Mouse (Mus musculus): ENCODE results near the gene Hdgfl2. TPM values are rescaled to one million over a fixed set of nuclear protein-coding genes. Genes with fewer than 3 reads are reported as not detected.

Gene Hdgfl2
- polyA plus RNA-seq (2014; fragmentation: Illumina TruSeq; extraction: RNeasy Lipid Tissue Mini Kit (QIAGEN cat#74804); ENCODE audit: low read depth, low replicate concordance), result 2.7 TPM

DNA sequence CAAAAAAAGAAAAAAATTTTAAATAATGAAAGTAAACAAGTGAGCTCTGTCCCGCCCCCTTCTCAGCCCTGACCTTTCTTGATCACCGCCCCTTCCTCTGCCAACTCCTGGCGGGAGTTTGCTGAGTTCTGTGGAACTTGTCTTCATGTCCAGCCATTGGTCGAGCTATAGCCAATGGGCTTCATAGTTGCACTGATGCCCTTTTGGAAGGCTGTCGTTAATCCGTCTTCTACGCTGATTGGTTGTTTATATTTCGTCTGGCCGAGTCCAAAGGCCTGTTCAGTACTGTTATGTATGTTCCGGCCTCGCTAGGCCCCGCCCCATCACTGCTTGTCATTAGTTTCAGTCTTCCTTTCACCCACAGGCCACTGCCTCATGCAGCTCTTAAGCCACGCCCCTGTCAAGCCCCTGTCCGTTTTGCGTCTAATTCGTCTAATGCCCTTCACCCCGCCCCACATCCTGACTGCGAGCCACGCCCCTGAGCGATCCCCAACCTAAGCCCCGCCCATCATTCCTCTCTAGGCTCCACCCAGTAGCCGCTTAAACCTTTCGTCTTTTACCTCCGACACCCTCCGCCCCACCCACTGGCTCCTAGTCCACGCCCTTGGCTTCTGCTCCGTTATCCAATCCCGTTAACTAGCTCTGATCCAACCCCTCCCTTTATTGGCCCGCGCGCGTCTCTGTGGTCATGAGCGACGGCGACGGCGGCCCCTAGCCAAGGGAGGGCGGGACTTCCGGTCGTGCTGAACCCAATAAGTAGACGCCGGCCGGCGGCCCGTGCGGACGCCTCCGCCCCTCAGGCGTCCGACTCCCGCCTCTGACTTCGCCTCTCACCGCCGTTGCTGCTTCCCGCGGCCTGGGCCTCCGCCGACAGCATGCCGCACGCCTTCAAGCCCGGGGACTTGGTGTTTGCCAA lies at the start of gene Hdgfl2:
TSS of gene Hdgfl2 (plus strand) at position 755 of the 916 bp plus-strand sequence.

DNA sequence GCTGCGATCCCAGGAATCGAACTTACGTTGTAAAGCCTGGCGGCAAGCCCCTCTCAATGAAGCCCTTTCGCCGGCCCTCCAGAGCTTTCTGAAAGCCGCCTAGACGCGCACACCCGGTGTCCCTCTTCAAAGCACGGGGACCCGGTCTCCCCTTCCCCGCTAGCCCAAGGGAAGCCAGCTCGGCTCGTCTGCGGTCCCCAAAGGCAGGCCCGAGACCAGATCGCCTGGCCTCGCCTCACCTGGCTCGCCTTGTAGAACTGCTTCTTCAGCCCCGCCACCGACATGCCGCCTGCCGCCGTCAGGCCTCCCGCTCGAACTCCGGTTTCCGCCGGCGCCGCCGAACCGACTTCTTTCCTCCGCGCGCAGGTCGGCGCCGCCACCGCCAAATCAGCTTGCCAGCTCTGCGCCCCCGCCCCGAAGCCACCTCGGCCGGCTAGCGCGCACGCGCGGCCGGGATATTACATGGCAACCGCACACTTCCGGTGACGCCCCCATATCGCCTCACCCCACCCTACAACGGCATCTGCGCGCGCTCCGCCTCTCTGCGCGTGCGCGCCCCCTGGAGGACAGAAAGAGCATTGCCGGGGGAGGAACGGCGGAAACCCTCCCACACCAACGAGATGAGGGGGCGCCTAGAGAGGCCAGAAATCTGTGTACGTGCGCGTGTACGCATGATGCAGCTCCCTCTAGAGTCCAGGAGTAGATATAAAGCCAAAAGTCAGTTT lies 43.1 kb upstream of the Hdgfl2 start, which contains the start of gene Sh3gl1:
TSS of gene Sh3gl1 (minus strand) at position 460 of the 725 bp plus-strand sequence.

DNA sequence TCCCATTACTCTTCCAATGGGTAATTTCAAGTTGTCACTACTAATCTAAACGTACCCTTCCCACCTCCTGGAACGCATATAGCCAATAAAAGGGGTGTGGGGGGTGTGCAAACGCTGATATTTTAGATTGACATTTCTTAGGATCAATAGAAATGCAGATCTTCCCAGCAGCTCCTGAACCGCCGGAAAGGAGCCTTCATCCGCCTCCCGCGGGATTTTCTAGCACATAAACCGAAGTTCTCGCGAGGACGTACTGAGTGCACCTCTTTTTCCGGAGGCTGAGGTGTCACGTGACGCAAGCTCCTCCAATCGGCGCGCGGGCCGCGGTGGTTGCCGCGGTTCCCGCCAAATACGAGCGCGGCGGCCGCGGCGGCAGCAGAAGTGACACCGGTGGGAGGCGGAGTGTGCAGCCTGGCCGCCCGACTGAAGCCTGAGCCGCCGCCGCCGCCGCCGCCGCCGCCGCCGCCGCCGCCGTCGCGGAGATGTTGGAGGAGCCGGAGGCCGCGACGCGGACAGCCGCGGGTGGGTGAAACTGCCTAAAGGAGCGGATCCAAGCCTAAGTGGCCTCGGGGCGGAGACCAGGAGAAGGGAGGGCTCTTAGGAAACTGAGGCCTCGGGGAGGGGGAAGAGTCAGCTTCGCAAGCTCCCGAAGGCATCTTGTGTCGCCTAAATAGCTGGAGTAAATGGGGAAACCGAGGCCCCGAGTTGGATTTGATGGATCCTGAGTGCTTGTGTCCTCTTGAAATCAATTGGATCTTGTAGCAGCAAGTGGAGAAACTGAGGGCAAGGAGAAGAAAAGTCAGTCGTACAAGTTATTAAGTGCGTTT lies 39.2 kb upstream of the Hdgfl2 start, which contains the start of gene Chaf1a:
TSS of gene Chaf1a (plus strand) at position 410 of the 827 bp plus-strand sequence.

DNA sequence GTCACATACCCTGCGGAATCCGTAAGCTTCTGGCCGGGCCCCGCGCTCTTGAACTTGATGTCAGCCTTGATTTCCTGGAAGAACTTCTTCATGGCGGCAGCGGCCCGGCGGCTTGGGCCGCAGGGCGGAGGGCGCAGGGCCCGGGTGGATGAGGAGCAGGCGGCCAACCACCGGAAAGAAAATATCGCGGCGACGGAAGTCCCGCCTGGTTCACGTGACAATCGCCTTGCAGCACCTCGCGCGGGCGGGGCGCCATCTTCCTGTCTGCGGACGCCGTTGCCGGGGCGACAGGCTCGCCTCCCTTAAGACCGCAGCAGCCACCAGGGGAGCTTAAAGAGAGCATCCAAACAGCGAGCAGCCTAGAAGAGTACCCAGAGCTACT lies 4.6 kb upstream of the Hdgfl2 start, which contains the start of gene Ubxn6:
TSS of gene Ubxn6 (minus strand) at position 202 of the 382 bp plus-strand sequence.

DNA sequence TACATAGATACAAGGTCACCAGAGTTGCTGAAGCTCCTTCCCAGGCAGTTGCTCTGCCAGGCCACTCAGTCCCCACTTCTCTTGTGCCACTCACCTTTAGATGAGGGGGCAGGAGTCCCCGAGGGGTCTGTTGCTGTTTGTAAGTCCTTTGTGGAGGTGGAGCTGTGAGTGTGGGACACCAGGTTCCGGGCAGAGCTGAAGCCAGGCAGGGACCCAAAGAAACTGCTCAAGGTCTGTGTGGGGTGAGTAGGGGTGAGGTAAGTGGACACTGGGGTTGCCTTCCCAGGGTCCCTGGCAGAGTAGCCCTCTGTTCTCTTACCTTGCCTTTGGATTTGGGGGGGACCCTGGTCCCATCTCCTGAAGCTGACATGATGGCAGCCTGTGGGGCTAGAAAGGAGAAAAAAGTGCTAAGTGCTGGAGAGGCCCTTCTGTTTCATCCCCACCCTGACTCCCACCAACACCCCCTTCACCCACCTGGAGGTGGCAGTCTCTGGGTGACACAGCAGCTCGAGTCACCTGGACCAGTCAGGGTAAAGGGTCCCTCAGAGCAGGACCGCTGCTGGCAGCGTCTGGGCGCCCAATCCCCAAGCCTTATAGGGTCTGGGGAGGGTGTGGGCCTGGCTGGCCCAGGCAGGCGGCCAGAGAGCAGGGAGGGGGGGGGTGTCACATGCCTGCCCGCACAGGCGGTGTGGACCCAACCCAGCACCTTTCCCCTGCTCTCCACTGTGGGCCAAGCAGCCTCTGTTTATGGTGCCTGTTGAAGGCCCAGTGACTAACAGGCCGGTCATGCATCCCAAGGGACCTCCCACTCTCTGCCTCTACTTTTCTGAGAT lies 30.0 kb downstream of the Hdgfl2 start, which contains the start of gene Plin4:
TSS of gene Plin4 (minus strand) at position 585 of the 833 bp plus-strand sequence.

DNA sequence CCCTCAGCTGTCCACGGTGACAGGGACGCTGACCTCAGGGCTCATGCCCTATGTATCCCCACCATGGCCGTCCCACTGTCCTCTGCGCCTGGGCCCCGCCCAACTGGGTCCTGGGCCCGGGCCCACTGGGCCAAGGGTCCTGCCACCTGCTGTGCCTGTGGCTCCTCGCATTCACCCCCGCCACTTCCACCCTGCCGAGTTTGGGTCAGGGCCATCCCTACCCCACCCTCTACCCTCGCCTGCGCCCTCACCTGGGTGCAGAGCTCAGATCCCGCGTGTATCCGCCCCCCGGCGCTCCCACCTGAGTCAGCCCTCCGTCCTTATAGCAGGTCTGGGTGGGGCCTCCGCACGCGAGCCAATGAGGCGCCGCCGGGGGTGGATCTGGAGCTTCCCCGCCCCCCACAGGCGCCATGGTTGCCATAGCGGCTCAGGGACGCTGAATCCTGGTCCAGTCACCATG lies 37.8 kb downstream of the Hdgfl2 start, which contains the start of gene Plin5:
TSS of gene Plin5 (minus strand) at position 346 of the 460 bp plus-strand sequence.

DNA sequence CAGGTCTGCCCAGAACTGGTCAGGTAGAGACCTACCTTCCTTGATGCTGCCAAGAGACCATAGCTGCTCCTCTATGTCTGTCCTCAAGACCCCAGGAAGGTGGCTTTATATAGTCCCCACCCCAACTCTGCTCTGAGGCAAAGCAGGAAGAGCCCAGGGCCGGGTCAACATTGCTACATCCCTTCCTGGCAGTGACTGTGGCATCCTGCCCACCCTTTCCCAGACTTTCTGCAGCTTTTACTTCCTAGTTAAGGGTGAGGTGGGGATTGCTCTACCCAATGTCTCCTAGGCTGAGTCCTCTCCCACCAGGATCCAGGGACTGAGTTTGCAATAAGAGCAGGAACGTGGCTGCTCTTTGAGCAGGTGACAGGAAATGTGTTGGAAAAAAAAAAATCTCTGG lies 42.4 kb downstream of the Hdgfl2 start, which contains the start of gene Lrg1:
TSS of gene Lrg1 (minus strand) at position 176 of the 400 bp plus-strand sequence.

DNA sequence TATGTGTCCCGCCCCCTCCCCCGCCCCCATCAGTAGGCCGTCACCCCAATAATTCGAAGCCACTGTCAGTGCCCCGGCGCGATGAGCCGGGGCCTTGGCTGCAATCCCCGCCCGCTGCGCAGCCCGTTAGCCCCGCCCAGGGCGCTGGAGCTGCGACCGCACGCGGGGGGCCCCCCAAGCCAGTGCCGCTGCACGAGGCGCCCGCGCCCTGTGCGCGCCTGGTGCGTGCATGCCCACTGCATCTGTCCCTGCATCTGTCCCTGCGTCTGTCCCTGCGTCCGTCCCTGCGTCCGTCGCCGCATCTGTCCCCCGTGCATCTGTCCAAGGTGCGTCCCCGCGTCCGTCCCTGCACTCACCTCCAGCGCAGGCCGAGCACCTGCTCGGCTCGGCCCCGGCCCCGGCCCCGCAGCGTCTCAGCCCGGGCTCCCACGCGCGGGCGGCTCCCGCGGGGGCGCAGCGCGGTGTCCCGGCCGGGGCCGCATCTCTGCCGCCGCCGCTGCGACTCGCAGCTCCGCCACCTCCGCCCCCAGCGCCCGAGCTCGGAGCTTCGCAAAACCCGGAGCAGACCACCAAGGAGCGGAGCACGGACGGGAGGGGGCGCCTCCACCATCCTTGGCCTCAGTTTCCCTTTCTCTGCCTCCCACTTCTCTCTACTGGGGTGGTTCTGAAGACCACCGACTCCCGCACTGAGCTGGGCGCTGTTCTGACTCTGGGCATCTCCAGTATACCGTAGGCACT lies 60.6 kb downstream of the Hdgfl2 start, which contains the start of gene Sema6b:
TSS of gene Sema6b (minus strand) at position 486 of the 738 bp plus-strand sequence.

Other genes starting within 250 kb of the Hdgfl2 start
- 33.9 TPM for gene Zfp119a, start 200.7 kb upstream of the Hdgfl2 start, polyA plus RNA-seq (2014; fragmentation: Illumina TruSeq; extraction: RNeasy Lipid Tissue Mini Kit (QIAGEN cat#74804); ENCODE audit: low read depth, low replicate concordance)
- 46.1 TPM for gene Zfp959, start 187.5 kb upstream of the Hdgfl2 start, polyA plus RNA-seq (2014; fragmentation: Illumina TruSeq; extraction: RNeasy Lipid Tissue Mini Kit (QIAGEN cat#74804); ENCODE audit: low read depth, low replicate concordance)
- 26.7 TPM for gene Zfp119b, start 130.1 kb upstream of the Hdgfl2 start, polyA plus RNA-seq (2014; fragmentation: Illumina TruSeq; extraction: RNeasy Lipid Tissue Mini Kit (QIAGEN cat#74804); ENCODE audit: low read depth, low replicate concordance)
- gene Ebi3, start 127.0 kb upstream of the Hdgfl2 start, polyA plus RNA-seq (2014; fragmentation: Illumina TruSeq; extraction: RNeasy Lipid Tissue Mini Kit (QIAGEN cat#74804); ENCODE audit: low read depth, low replicate concordance), result 0.54 TPM
- gene Yju2, start 120.5 kb upstream of the Hdgfl2 start, polyA plus RNA-seq (2014; fragmentation: Illumina TruSeq; extraction: RNeasy Lipid Tissue Mini Kit (QIAGEN cat#74804); ENCODE audit: low read depth, low replicate concordance), result 0.57 TPM
- not detected for gene Shd, start 109.2 kb upstream of the Hdgfl2 start, polyA plus RNA-seq (2014; fragmentation: Illumina TruSeq; extraction: RNeasy Lipid Tissue Mini Kit (QIAGEN cat#74804); ENCODE audit: low read depth, low replicate concordance)
- gene Fsd1, start 93.1 kb upstream of the Hdgfl2 start, polyA plus RNA-seq (2014; fragmentation: Illumina TruSeq; extraction: RNeasy Lipid Tissue Mini Kit (QIAGEN cat#74804); ENCODE audit: low read depth, low replicate concordance), result not detected
- gene Stap2, start 74.0 kb upstream of the Hdgfl2 start, polyA plus RNA-seq (2014; fragmentation: Illumina TruSeq; extraction: RNeasy Lipid Tissue Mini Kit (QIAGEN cat#74804); ENCODE audit: low read depth, low replicate concordance), result 13.5 TPM
- gene Mpnd, start 73.9 kb upstream of the Hdgfl2 start, polyA plus RNA-seq (2014; fragmentation: Illumina TruSeq; extraction: RNeasy Lipid Tissue Mini Kit (QIAGEN cat#74804); ENCODE audit: low read depth, low replicate concordance), result not detected
- 0.79 TPM for gene Sh3gl1, start 43.0 kb upstream of the Hdgfl2 start, polyA plus RNA-seq (2014; fragmentation: Illumina TruSeq; extraction: RNeasy Lipid Tissue Mini Kit (QIAGEN cat#74804); ENCODE audit: low read depth, low replicate concordance)
- 0.44 TPM for gene Chaf1a, start 39.2 kb upstream of the Hdgfl2 start, polyA plus RNA-seq (2014; fragmentation: Illumina TruSeq; extraction: RNeasy Lipid Tissue Mini Kit (QIAGEN cat#74804); ENCODE audit: low read depth, low replicate concordance)
- 23.9 TPM for gene Ubxn6, start 4.6 kb upstream of the Hdgfl2 start, polyA plus RNA-seq (2014; fragmentation: Illumina TruSeq; extraction: RNeasy Lipid Tissue Mini Kit (QIAGEN cat#74804); ENCODE audit: low read depth, low replicate concordance)
- gene Plin4, start 30.2 kb downstream of the Hdgfl2 start, polyA plus RNA-seq (2014; fragmentation: Illumina TruSeq; extraction: RNeasy Lipid Tissue Mini Kit (QIAGEN cat#74804); ENCODE audit: low read depth, low replicate concordance), result 1.4 TPM
- gene Plin5, start 38.0 kb downstream of the Hdgfl2 start, polyA plus RNA-seq (2014; fragmentation: Illumina TruSeq; extraction: RNeasy Lipid Tissue Mini Kit (QIAGEN cat#74804); ENCODE audit: low read depth, low replicate concordance), result not detected
- not detected for gene Lrg1, start 42.4 kb downstream of the Hdgfl2 start, polyA plus RNA-seq (2014; fragmentation: Illumina TruSeq; extraction: RNeasy Lipid Tissue Mini Kit (QIAGEN cat#74804); ENCODE audit: low read depth, low replicate concordance)
- not detected for gene Sema6b, start 60.7 kb downstream of the Hdgfl2 start, polyA plus RNA-seq (2014; fragmentation: Illumina TruSeq; extraction: RNeasy Lipid Tissue Mini Kit (QIAGEN cat#74804); ENCODE audit: low read depth, low replicate concordance)
- gene Tnfaip8l1, start 82.8 kb downstream of the Hdgfl2 start, polyA plus RNA-seq (2014; fragmentation: Illumina TruSeq; extraction: RNeasy Lipid Tissue Mini Kit (QIAGEN cat#74804); ENCODE audit: low read depth, low replicate concordance), result 2.0 TPM
- gene Mydgf, start 104.3 kb downstream of the Hdgfl2 start, polyA plus RNA-seq (2014; fragmentation: Illumina TruSeq; extraction: RNeasy Lipid Tissue Mini Kit (QIAGEN cat#74804); ENCODE audit: low read depth, low replicate concordance), result 13.5 TPM
- gene Dpp9, start 139.3 kb downstream of the Hdgfl2 start, polyA plus RNA-seq (2014; fragmentation: Illumina TruSeq; extraction: RNeasy Lipid Tissue Mini Kit (QIAGEN cat#74804); ENCODE audit: low read depth, low replicate concordance), result 0.28 TPM
- 3.3 TPM for gene Fem1a, start 177.2 kb downstream of the Hdgfl2 start, polyA plus RNA-seq (2014; fragmentation: Illumina TruSeq; extraction: RNeasy Lipid Tissue Mini Kit (QIAGEN cat#74804); ENCODE audit: low read depth, low replicate concordance)
- 0.69 TPM for gene Ticam1, start 197.2 kb downstream of the Hdgfl2 start, polyA plus RNA-seq (2014; fragmentation: Illumina TruSeq; extraction: RNeasy Lipid Tissue Mini Kit (QIAGEN cat#74804); ENCODE audit: low read depth, low replicate concordance)
- 22.0 TPM for gene Plin3, start 213.2 kb downstream of the Hdgfl2 start, polyA plus RNA-seq (2014; fragmentation: Illumina TruSeq; extraction: RNeasy Lipid Tissue Mini Kit (QIAGEN cat#74804); ENCODE audit: low read depth, low replicate concordance)
- not detected for gene Arrdc5, start 220.7 kb downstream of the Hdgfl2 start, polyA plus RNA-seq (2014; fragmentation: Illumina TruSeq; extraction: RNeasy Lipid Tissue Mini Kit (QIAGEN cat#74804); ENCODE audit: low read depth, low replicate concordance)
- 6.8 TPM for gene Uhrf1, start 223.7 kb downstream of the Hdgfl2 start, polyA plus RNA-seq (2014; fragmentation: Illumina TruSeq; extraction: RNeasy Lipid Tissue Mini Kit (QIAGEN cat#74804); ENCODE audit: low read depth, low replicate concordance)
- gene Kdm4b, start 246.4 kb downstream of the Hdgfl2 start, polyA plus RNA-seq (2014; fragmentation: Illumina TruSeq; extraction: RNeasy Lipid Tissue Mini Kit (QIAGEN cat#74804); ENCODE audit: low read depth, low replicate concordance), result 1.4 TPM

Data from sigmoid colon, adult 10 weeks (tissue).